Mouse (Mus musculus) liver, postnatal 0 days (tissue): ENCODE results near the gene Rdh16.

Experiments used
- CTCF ChIP-seq: sonication (generic); IDR thresholded peaks from 2 replicates; pipeline ENCODE4 v1.5.1; 2016; ENCODE audit warnings: antibody characterized with exemption, low read depth
- EP300 ChIP-seq: IDR thresholded peaks from 2 replicates; pipeline ENCODE4 v1.6.1; 2016; ENCODE audit warnings: antibody characterized with exemption, low read depth, mild to moderate bottlenecking

GRCm38 (mm10) chr10:127838539-127838938 is 37.6 kb downstream of the Rdh16 start:
- no peak for TF ChIP-seq CTCF
- TF ChIP-seq EP300 = no peak
